Mouse (Mus musculus) c-Kit-negative CD71-positive TER-119-positive erythroid progenitor cells, embryonic 14.5 days (primary cell): Measurements from ENCODE around the gene Map3k21.

Experiments
- DNase-seq: peaks from one replicate; pipeline ENCODE4 v3.0.0-alpha.2; 2013; ENCODE audit warnings: low read depth, low spot score

Map3k21 gene

DNA sequence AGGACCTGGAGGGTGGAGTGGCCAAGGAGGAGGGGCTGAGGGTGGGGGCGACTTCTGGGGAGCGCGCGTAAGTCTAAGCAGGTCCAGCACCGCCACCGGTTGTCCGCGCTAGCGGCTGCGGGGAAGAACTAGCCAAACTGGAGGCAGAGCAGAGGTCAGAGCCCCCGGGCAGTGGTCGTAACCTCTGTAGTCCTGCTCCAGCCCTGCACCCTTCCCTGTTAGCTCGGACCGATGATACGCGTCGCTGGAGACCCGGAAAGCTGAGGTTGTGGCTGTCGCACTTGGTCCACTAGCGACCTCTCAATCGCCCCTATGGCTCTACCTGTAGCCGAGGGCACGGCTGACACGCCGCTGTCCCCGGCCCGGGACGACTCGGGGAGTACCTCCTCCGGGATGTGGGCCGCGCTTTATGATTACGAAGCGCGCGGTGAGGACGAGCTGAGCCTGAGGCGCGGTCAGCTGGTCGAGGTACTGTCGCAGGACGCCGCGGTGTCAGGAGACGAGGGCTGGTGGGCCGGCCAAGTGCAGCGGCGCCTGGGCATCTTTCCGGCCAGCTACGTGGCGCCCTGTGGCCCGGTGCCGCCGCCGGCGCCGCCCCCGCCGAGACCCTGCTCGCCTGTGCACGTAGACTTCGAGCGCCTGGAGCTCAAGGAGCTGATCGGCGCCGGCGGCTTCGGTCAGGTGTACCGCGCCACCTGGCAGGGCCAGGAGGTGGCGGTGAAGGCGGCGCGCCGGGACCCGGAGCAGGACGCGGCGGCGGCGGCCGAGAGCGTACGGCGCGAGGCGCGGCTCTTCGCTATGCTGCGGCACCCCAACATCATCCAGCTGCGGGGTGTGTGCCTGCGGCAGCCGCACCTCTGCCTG lies at the start of gene Map3k21:
Map3k21 (plus strand) TSS at position 86 of the 864 bp plus-strand sequence.
- no peak for DNase-seq

DNA sequence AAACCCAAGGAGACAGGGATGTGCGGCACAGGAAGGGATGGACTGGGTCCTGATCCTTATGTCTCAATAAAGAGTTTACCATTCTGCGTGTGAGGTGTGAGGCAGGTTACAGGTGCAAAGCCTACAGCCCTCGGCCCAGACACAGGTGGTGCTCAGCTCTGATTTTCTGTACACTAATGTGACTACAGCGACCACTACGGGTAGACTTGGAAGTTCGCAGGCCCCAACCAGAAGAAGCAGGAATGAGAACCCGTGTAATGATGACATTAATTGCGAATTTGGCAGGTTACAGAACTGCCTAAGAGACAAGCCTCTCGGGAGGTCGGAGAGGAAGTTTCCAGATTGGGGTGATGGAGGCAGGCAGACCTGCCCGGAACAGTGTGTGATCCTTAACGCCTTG lies 44.1 kb upstream of the Map3k21 start:
- DNase-seq: no peak

DNA sequence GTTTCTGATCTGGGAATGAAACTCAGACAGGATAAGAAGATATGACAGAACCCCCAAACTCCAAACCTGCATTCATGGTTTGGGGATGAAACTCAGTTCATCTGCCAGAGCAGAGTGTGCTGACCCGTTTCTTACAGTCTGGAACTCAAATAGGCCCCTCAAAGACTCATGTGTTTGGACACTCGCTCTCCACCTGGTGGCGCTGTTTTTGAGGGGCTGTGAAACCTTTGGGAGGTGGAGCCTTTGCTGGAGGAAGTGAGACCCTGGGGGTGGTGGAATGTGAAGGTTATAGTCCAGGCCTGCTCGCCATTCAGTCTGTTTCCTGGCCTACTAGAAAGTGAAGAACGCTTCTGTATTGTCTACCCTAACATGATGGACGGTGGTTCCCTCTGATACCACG lies 41.7 kb upstream of the Map3k21 start:
- no peak for DNase-seq

DNA sequence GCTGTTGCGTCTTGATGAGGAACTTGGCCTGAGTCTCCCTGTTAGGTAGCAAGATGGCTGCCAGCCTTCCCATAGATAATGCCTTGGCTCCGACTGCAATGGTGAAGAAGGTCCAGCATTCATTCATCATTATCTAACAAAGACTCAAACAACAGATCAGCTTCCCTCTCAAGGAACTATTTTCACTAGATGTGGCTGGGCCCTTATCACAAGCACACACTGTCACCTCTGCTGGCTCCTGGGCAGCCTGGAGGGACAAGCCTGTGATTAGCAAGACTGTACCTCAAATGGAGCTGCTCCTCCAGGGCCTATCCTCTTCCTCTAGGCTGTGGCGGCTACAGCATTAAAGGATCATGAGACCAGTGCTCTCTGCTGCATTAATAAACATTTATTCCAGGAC lies 40.5 kb upstream of the Map3k21 start:
- DNase-seq: no peak

DNA sequence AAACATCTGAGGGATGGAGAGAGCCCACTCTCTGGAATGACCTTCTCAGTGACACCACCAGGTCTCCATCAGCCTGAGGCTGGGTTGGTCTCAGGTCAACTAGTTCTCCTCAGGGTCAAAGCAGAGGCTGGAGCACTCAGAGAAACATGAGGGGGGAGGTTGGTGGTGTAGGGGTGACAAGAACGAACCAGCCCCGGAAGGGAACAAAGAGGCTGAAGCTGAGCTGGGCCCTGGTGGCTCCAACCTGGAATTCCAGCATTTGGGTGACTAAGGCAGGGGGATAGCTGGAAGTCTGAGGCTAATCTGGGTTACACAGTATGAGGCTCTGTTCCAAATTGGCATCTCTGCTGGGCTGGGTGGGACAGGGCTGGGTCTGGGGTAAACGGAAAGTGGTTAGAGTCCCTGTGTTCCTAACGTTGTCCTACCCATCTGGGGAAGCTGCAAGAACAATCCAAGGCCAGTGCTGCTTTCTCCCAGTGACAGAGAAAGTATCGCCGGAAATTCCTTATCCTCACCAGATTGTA lies 40.0 kb upstream of the Map3k21 start:
- DNase-seq: no peak

DNA sequence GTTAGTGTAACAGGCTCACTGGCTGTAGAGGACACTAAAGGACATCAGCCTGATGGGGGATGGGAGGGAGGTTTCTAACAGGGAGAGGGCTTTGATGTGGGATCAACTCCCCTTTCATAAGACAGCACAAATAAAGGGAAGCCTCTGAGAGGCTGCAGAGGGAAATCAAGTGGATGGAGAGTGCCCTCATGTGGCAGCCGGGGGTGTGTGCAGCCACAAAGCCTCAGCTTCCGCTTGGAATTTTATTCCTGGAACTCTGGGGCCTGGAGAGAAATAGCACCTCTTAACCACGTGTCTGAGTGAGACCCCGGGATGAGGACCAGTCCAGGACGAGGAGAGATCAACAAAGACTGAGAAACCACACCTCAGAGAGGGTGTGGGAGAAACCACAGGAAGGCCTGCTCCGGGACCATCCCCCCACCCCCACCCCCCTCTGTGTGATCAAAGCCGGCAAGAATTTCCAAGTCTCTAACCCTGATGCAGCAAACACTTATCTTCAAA lies 39.4 kb upstream of the Map3k21 start:
- no peak for DNase-seq

DNA sequence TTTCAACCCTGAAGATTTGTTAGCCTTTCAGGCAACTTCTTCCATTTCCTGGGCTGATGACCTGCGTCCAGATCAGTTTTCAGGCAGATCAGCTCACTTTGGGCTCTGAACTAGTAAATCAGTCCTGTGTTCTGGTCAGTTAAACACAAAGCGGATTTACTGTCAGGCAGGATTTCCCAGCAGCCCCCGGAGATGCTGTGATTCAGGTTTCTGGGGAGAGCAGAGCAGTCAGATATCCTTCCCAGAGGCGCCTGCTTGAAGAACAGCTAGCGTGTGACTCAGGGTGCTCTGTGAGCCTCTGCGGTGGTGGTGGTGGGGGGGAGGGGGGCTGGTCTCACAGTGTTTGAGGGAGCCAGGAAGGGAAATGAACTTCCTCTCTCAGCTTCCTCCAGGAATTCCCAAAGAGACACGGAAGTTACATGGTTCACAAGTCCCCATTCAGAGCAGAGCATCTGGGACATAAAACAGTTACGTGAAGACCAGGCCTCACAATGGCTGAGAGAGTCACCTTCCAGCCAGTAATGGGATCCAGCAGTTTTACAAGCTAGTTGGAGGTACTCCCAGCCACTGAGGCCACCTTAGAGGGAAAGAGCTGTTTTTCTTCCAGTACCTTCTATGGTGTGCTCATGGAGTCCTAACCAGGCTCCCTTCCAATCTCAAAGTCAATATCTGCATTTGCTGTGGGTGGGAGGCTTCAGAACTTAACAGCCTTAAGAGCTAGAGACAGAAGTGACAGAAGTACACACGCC lies 37.6 kb upstream of the Map3k21 start:
- no peak for DNase-seq

DNA sequence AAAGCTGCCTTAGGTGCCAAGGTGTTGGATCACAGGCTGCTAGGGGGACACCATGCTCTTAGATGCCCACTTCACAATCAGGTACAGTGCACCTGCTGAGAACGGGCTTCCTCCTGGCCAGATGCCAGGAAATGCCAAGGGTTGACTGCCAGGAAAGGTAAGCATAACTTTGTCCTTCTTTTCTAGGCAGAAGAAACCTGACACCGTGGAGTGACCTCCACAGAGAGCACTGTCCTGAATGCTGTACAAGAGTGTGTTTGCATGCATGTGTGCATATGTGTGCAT lies 37.1 kb upstream of the Map3k21 start:
- DNase-seq: no peak

DNA sequence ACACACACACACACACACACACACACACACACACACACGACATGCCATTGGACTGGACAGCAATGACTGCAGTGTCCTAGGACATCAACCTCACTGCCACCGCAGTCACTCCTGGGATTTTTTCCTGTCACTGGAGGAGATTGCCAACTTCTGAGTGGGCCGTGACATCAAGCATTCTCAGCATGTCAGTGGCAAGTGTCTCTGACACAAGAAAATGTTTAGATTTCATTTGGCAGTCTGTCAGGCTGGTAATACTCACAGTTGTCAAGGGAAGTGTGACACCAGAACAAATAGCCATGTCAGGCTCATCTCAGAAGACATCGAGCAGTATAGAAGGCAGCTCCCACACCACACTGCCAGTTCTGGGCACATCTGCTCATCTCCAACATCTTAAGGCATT lies 29.8 kb upstream of the Map3k21 start:
- no peak for DNase-seq

DNA sequence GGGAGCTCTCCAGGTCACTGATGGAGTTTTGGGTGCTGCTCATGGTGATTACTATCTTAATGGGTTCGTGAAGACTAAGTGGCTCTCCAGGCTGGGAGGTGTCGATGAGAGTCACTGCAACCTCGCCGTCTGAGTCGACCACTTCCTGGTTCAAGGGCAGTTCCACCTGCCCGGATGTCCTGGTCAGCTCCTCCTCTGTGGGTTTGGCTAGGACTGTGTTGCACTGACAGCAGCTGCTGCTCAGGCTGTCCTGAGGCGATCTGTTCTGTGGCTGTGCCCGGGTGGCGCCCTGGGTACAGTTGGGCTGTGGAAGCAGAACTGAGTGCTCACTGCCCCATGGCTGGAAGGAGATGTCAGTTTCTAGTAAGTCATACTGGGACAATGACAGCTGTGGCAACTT lies 22.7 kb upstream of the Map3k21 start:
- DNase-seq: no peak

DNA sequence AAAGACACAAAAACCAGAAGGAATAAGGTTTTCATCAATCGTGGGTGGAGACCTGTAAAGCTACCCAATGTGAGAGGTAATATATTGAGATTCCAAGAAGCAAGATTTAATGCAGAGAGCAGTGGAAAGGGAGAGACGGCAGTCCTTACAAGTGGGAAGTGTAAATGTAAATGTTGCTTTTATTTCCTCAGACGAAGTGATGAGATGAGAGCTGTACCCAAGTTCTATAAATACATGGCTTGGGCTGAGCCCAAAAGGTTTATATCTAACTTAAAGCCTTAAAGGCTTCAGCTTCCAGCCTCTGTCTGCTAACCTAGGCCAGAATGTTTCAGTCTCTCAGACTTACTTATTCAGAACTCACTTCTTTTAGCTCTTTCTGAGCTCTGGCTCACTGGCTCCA lies 20.3 kb upstream of the Map3k21 start:
- DNase-seq: no peak

DNA sequence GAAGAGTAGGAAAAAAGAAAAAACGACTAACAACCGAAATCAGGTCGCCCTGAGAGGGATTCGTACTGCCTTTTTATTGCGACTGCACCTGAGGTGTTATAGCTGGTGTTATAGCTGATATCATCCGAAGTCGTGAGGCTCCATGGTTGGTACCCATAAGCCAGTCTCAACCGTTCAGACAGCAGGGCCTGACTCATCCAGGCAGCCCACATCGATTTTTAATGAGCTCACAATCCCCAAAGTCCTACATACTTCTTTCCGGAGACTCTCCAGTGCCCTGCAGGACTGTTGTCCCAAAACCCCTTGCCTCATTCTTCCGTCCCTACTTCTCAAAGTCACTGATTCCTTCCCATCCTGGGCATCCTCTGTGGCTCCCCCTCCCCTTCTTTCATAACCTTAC lies 12.9 kb upstream of the Map3k21 start:
- no peak for DNase-seq

DNA sequence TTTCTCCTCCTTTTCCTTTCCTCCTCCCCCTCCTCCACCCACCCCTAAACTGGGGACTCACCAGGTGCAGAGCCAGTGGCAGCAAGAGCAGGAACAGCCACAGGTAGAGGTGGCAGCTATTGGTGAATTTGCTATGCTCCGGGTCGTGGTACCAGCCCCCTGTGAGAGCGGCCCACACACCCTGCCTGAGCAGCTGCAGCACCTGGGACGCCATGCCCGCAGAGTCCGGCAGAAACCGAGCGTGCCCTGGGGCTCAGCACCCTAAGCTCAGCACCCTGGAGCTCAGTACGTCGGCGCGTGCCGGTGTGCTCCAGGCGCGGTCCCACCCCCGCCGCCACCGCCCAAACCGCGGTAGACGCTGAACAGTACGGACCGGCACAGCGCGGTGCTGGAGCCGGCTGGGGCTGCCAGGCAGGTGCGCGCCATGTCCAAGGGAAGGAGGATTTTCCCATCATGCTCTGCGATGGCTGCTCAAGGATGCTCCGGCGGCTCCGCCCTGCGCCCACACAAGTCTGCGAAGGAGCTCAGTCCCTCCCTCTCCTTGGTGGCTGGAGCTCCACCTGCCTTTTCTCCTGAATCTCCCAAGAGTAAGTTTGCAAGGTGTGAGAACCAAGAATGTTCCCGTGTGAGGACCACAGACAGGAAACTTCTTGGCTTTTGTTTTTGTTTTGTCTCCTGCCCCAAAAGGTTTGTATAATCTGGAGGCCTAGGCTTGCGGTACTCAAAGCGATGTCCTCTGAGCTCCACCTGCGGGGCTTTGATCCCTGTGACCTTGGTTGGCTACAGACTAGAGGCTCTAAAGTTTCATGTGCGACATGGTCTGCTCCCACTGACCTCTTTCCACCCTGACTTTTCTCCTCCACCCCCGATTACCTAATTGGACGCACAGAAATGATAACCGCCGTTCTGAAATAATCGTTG lies 12.1 kb upstream of the Map3k21 start, which contains the start of gene Pcnx2:
Pcnx2 (minus strand) TSS at position 450 of the 921 bp plus-strand sequence.
- no peak for DNase-seq

DNA sequence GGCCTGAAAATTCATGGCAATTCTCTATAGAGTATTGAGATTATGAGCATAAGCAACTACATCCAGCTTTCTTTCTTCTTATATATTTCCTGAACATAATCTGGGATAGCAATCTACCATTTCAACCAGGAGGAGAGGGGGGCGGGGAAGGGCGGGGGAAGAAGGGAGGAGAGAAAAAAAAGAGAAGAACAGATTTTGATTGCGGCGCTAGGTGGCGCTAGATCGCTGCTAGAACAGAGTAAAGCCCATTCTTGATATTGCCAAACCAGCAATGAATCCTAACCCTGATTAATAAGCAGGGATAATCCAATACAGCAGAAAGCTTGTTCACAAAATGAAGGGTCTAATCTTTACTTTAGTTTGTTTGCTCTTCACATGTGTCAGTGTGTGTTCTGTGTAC lies 11.4 kb upstream of the Map3k21 start:
- no peak for DNase-seq

DNA sequence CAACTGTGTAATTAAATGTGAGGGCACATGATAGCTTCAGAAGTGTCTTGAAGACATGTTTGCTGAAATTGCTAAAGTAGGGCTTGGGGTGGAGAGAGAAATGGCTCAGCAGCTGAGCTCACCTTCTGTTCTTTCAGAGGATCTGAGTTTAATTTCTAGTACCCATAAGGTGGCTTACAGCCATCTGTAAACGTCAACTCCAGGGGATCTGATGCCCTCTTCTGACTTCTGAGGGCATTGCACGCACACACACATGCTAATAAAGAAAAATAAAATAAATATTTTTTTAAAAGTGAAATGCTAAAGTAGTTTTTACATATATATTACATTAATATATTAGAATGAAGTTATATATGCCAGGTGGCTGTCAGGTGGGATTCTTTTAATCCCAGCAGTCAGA lies 9.1 kb upstream of the Map3k21 start:
- no peak for DNase-seq

DNA sequence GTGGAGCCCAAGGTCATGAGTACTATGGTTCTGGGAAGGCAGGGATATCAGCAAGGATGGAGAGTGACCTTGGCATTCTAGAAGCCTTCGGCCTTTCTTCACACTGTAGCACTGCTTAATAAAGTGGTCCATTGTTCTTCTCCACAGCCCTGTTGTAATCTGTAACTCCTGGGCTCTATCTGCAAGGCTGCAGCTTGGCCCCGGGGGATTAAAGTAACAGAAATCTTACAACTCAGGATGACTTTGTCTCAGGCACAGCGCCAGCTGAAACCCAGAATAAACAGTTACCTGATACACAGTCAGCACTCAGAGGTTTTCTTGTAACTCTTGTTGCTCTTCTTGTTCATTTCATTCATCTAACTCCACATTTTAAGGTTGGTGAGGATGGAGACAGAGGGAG lies 7.7 kb upstream of the Map3k21 start:
- no peak for DNase-seq

DNA sequence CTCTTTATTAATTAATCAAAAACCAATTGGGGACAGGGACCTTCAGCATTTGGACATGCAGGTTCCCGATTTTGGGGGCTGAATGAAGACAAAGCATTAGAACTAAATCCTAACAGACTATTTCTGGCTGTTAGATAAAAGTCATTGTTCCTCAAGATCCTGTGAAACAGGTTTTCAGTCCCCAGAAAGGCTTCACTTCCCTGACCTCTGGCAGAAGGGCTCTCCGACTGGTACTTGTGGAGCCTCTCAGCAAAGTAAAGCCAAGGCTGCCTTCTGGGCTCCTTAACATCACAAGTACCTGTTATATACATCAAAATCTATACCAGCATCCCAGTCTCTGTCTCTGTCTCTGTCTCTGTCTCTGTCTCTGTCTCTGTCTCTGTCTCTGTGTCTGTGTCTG lies 4.9 kb upstream of the Map3k21 start:
- DNase-seq: no peak

DNA sequence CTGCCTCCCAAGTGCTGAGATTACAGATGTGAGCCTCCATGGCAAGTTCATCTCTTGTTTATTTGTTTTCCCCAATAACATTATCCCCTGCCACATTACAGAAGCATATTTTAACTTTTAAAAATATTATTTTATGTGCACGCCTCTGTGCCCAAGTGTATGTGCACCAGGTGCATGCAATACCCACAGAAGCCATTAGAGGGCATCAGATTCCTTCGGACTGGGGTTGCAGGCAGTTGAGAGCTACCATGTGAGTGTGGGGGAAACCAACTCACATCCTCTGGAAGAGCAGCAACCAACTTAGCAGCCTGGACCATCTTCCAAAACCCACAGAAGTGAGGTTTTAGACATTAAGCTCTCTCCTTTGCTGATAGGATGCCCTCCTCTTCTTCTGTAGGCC lies 2.9 kb upstream of the Map3k21 start:
- no peak for DNase-seq

DNA sequence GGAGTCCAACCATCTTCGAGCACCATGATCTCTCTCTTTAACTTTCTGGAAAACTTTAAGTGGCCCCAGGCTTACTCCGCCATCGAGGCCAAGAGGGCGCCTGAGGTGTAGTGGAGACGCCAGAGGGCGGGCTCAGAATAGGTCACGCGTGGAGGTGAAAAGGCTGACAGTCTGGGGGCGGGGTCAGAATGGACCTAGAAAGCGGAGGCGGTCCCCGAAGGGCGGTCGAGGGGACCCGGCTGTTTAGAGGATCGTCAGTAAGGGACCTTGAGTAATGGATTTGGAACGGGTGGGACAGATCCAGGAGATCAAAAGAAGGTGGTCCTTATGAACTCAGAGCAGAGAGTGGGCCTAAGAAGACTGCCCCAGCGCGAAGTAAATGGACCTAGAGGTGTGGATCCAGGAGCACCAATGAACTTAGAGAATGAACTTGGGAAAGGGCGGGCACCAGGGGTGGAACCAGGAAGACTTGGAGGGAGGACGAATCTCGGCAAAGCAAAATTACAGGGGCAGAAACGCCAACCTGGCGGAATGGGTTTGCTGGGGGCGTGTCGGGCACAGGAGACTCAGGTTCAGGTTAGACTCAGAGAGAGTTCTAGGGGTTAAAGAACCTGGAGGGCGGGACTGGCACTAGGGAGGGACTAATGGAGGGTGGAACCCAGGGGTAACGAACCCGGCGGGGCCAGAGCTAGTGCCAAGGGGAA lies 437 bp upstream of the Map3k21 start:
- DNase-seq: no peak

DNA sequence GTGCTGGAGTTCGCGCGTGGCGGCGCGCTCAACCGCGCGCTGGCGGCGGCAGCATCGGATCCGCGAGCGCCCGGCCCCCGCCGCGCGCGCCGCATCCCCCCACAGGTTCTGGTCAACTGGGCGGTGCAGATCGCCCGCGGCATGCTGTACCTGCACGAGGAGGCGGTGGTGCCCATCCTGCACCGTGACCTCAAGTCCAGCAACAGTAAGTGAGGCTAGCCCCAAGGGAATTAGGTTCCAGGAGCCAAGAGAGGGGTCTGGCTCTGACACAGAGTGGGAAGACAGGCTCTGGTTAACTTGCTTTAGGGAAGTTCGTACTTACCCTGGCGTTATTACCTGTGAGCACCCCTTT lies 955 bp downstream of the Map3k21 start:
- DNase-seq: no peak

DNA sequence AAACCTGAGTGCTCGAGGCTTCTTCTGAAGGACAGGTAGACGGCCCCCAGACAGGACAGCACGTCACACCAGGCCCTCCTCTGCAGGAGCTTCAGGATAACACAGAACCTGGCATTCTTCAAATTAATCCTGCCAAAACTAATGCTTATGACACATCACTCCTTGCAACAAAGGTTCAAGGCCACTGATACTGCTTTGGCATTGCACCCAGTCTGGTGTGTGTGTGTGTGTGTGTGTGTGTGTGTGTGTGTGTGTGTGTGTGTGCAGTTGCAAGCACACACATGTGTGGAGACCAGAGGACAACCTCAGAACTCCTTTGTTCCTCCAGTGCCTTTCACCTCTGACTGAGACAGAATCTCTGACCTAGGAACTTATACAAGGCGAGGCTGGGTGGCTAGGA lies 3.0 kb downstream of the Map3k21 start:
- no peak for DNase-seq
